Comparison of ENCODE assay signal across 8 mouse cellular contexts in the genomic region with DNA sequence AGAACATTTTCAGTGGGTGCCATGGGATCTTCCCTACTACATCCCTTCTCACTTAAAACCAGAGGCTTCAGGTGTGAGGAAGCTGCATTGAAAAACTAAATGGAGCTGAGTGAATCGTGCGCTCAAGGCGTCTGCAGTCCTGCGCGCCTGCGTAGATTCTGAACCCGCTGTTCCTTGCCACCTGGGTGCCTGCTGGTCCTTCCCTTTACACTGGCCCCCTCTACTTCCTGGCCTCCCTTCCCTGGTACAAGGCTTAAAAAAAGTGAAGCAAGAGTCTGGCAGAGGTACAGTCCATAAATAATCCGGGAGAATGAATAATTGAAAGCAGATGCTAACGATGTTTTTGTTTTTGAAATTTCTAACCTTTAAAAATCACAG. TPM values are rescaled to one million over a fixed set of nuclear protein-coding genes. Genes with fewer than 3 reads are reported as not detected.
DNase-seq lines count a peak whose midpoint lies in the region; ATAC-seq lines count a peak whose summit lies in the region.

No protein-coding gene starts in this region.

- intact Hi-C loops in heart, postnatal 14 days (cut with DNase I), result no loop called here

- 20% methylated on average over 9 of the region's 9 CpGs for WGBS in heart, embryonic 16.5 days
- 6% methylated on average over 9 of the region's 9 CpGs for WGBS in hindbrain, embryonic 10.5 days
- 7% methylated on average over 9 of the region's 9 CpGs for WGBS in midbrain, embryonic 11.5 days

- peak overlapping the region; percentile 58 for H3K9ac ChIP-seq in heart, embryonic 16.5 days (ENCODE audit: low read length)
- peak overlapping the region; percentile 20; the same call in 1 of the 2 replicates for H3K9ac ChIP-seq in midbrain, embryonic 11.5 days (ENCODE audit: low read length)

- 0 out of 2 replicates have a peak, but pooled peaks cover 3% of the 10 kb centered on the region for H3K9me3 ChIP-seq in heart, embryonic 16.5 days (replicated peaks; ENCODE audit: control insufficient read depth, low read length)
- H3K9me3 ChIP-seq in hindbrain, embryonic 10.5 days, result no peaks in the 10 kb centered on the region
- H3K9me3 ChIP-seq in midbrain, embryonic 11.5 days (ENCODE audit: control insufficient read depth, low read length), result no peaks in the 10 kb centered on the region

- H3K4me1 ChIP-seq in heart, embryonic 16.5 days (ENCODE audit: control insufficient read depth, insufficient read depth, low read length), result peaks cover 16% of the 10 kb centered on the region
- H3K4me1 ChIP-seq in hindbrain, embryonic 10.5 days (replicated peaks), result peaks cover 31% of the 10 kb centered on the region
- H3K4me1 ChIP-seq in midbrain, embryonic 11.5 days (ENCODE audit: control insufficient read depth, insufficient read depth, low read length), result peaks cover 6% of the 10 kb centered on the region; the same call in 1 of the 2 replicates

- ATAC-seq in heart, embryonic 16.5 days (replicated peaks; ENCODE audit: extremely low read depth, insufficient read depth, low FRiP score), result no peak
- peak; percentile 28 for ATAC-seq in midbrain, embryonic 11.5 days (ENCODE audit: low FRiP score)

- peaks cover 30% of the 10 kb centered on the region for H3K27me3 ChIP-seq in heart, embryonic 16.5 days (ENCODE audit: control insufficient read depth, insufficient read depth, low read length)
- peaks cover 65% of the 10 kb centered on the region for H3K27me3 ChIP-seq in hindbrain, embryonic 10.5 days (ENCODE audit: insufficient read depth, poor library complexity, severe bottlenecking)
- H3K27me3 ChIP-seq in midbrain, embryonic 11.5 days (ENCODE audit: control insufficient read depth, insufficient read depth, low read length), result peaks cover 31% of the 10 kb centered on the region

- H3K4me3 ChIP-seq in heart, embryonic 16.5 days (ENCODE audit: low read length), result peak overlapping the region; percentile 61
- peak overlapping the region; percentile 56 for H3K4me3 ChIP-seq in hindbrain, embryonic 10.5 days
- peak overlapping the region; percentile 36 for H3K4me3 ChIP-seq in midbrain, embryonic 11.5 days (ENCODE audit: low read depth, low read length)

- peak overlapping the region; percentile 94 for H3K4me2 ChIP-seq in heart, embryonic 16.5 days (ENCODE audit: low read depth, low read length)
- peak overlapping the region; percentile 58 for H3K4me2 ChIP-seq in midbrain, embryonic 11.5 days

- H3K36me3 ChIP-seq in heart, embryonic 16.5 days (ENCODE audit: control insufficient read depth, insufficient read depth), result no peaks in the 10 kb centered on the region
- no peaks in the 10 kb centered on the region for H3K36me3 ChIP-seq in hindbrain, embryonic 10.5 days
- H3K36me3 ChIP-seq in midbrain, embryonic 11.5 days (ENCODE audit: control insufficient read depth, insufficient read depth, low read length), result no peaks in the 10 kb centered on the region

- DNase-seq in heart, postnatal 14 days, result no peak
- peak; percentile 85 for DNase-seq in brain, adult 2 months (ENCODE audit: low read depth, low spot score)
- DNase-seq in hindbrain, embryonic 10.5 days (ENCODE audit: low spot score), result no peak
- no peak for DNase-seq in midbrain, embryonic 11.5 days (ENCODE audit: low spot score, missing footprints)
- DNase-seq in urinary bladder, adult 18-20 months (ENCODE audit: low spot score in 2 of 2), result no peak
- no peak for DNase-seq in gastrocnemius, adult 18-20 months (ENCODE audit: low spot score)
- DNase-seq in cerebellum, adult 8-10 months, result no peak

- H3K27ac ChIP-seq in heart, embryonic 16.5 days (ENCODE audit: low read length), result no peak overlapping the region
- H3K27ac ChIP-seq in hindbrain, embryonic 10.5 days, result peak overlapping the region; percentile 80
- 0 out of 2 replicates have a peak overlapping the region, but pooled peaks have one; percentile 38 for H3K27ac ChIP-seq in midbrain, embryonic 11.5 days (ENCODE audit: low read depth, low read length)

RNA-seq across cellular contexts. Expression of a gene that starts 1.7 kb away (rescaled TPM):
- polyA plus RNA-seq in heart, embryonic 16.5 days (2015; fragmentation: Nextera tagmentation; extraction: Ambion mirVana), result 2.6 and 2.8 TPM in 2 replicates
- 1 to 10 TPM; 1.3 to 1.7 TPM for total RNA-seq in heart, postnatal 14 days (2021)
- polyA plus RNA-seq in hindbrain, embryonic 10.5 days (2016; fragmentation: Nextera tagmentation; extraction: Ambion mirVana), result 10.8 and 21.6 TPM in 2 replicates
- 52.7 and 53.5 TPM in 2 replicates for polyA plus RNA-seq in midbrain, embryonic 11.5 days (2014; fragmentation: Nextera tagmentation; extraction: Ambion mirVana)
- 1 to 10 TPM in 1 of 2 experiments, under 1 TPM in 1; 0.55 to 1.1 TPM for total RNA-seq in gastrocnemius, adult 18-20 months (2021)
